Mouse (Mus musculus) cerebellum, adult 8-10 months (tissue): ENCODE results near the gene Epas1.
A peak's percentile ranks its signal among the peaks of the same experiment; 100 is the strongest.

ENCODE experiments used
- DNase-seq: peaks from one replicate; pipeline ENCODE4 v3.0.0; 2022

Epas1 gene

DNA sequence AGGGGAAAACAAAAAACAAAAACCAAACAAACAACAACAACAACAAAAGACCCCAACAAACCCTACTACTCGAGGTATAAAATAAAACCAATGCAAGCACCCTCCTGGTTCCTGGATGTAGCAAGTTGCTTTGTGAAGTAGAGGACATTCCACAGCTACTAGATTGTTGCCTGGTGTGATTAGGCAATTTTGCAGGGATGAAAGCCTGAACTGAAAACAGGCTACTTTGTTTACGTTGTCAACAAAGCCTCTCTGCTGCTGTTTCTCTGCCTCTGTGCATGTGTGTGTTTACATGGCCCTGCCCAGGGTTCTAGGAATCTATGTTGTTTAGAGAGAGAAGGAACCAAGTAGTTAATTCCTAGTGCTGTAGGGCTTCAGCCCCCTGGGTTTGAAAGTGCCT lies 4.1 kb downstream of the Epas1 start:
- DNase-seq, result no peak

- DNase-seq, result no peak
These were observed 8.4 kb downstream of the Epas1 start for GRCm38 (mm10) chr17:86761859-86762258.

- DNase-seq, result no peak
These were observed 9.2 kb downstream of the Epas1 start for GRCm38 (mm10) chr17:86762479-86763242.

GRCm38 (mm10) chr17:86765762-86766404 lies 12.4 kb downstream of the Epas1 start:
- no peak for DNase-seq

GRCm38 (mm10) chr17:86766412-86766811 lies 12.9 kb downstream of the Epas1 start:
- no peak for DNase-seq

DNA sequence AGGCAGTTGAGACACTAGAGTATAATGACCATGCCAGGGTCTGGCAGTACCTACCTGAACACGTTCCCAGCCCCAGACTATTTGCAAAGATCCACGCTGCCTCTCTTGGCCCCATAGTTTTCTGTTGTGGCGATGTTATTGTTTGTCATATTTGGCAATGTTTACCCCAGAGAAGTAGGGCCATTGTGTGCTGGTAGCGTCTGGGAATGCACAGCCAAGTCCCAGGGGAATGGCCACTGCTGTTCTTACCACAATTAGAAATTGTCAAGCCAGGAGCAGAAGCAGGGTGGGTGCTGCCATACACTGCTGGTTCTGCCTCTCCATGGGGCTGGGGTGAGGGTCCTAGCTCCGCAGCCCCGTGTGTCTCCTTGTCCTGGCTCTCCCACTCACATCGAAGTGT lies 15.1 kb downstream of the Epas1 start:
- no peak for DNase-seq

DNA sequence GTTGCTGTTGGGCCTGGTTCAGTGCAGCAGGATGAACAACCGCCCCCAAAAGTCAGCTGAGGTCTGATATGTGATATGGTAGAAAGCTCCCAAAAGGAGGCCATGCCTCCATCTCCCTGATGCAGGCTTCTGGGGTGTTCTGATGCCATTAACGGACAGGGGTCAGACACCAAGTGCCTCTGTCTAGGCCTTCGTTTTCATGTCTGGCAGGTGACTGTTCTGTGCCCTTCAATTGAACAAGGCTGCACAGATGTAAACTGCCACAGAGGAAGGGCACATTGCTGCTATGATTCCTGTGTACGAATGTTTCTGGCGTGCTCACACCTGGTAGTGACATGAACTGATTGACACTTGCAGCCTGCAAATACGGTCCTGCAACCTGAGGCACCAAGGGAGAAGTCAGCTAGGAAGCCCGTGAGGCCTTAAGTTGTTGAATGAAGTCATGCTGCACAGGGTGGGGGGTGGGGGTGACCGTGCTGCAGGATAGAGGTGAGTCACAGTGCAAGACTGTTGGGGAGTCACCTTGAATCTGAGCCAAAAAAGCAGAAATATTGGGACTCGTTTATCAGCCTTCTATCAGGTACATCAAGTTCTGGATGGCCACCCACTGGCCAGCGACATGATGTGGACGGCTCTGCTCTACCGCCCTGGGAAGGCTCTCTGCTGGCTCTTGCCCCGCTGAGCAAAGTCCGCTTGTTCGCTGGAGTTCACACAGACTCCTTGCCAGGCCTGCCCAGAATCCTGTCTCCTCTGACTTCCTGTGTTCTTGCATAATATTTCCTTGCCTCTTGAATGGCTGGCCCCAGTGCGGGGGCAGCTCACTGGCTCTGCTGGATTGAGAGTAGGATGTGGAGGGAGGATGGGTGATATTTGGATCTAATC lies 16.1 kb downstream of the Epas1 start:
- DNase-seq, result no peak

DNA sequence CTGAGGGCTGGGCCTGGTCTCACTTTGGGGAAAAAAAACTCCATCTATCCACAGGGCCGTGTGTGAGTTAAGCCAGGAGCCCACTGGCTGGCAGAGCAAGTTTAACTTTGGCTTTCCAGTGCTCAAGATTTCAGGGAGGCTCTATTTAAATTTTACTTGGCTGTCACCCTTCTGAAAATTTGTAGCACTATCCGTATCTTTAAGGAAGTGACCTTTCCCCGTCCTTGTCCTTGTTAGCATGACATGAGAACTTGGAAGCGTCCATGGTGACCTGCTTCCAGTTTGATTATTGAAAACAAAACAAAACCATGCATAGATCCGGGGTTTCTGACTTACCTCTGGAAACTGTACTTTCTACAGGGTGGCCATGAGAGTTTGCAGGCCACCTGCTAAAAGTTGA lies 17.3 kb downstream of the Epas1 start:
- no peak for DNase-seq

GRCm38 (mm10) chr17:86772035-86772434 lies 18.5 kb downstream of the Epas1 start:
- DNase-seq, result no peak

DNA sequence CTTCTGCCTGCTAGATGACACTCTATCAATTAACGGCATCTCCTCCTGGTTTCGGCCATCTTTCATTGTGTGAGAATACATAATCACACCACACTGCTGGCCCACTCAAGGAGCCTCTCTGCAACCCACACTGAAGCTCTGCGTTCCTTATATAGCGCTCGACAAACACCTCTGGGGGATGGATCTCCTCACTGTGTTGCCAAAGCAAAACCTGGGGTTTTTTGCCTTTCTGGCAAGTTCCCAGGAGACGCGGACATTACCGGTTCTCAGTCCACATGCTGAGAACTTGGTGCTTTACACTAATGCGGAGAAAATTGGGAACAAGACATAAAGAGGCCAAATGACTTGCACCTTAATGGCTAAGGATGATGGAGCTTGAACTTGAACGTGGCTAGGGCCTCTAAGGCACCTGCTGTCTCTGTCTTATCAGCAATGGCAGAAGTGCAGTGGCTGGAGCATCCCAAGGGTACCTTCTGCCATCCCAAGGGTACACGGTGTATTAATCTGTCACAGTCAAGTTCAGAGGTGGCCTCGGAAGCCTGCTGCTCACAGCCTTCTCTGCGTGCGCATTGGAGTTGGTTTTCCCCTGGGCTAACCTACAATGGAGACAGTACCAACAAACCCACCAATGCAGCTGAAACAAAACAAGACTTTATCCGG lies 19.6 kb downstream of the Epas1 start:
- no peak for DNase-seq

GRCm38 (mm10) chr17:86776538-86776937 lies 23.0 kb downstream of the Epas1 start:
- no peak for DNase-seq

GRCm38 (mm10) chr17:86778147-86778546 lies 24.6 kb downstream of the Epas1 start:
- DNase-seq, result no peak

DNA sequence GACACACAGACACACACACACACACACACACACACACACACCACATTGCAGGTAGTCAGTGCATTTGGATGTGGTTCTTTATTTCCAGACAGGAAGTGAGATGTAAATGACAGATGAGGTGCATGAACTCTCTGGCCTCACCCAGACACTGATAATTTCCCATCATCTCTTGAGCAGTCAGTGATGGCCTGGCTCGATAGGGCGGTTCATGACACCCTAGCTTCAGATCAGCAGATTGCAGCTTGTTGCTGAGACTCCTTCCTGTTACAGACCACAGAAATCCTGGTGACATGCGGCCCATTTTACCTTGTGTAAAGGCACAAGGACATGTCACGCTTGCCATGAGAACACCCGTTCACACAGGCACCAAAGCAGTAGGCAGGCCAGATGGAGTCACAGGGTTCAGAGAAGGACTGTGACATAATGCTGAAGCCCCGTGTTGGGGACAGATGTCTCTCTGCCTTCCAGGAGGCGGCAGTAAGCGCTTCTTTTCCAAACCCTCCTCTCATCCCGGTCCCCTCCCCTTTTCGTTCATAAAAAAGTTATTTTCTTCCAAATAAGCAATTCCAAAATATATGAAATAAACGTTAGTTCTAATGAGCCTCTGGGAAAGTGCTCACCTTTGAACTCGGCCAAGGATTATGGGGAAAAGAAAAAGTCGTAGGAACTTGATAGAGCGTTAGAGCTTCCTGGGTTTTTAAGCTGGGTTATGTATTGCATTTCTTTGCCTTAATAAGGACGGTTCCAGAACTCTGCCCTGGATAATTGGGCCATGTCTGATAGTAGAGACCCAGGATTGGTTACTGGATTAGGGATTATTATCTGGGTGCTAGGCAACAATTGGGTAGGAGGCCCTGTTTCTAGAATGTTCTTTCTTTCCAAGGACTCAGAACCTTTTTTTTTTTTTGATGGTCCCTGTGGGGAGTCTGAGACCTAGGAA lies 26.0 kb downstream of the Epas1 start:
- DNase-seq, result no peak

GRCm38 (mm10) chr17:86780708-86781318 lies 27.3 kb downstream of the Epas1 start:
- DNase-seq, result no peak

GRCm38 (mm10) chr17:86781755-86782400 lies 28.4 kb downstream of the Epas1 start:
- peak; percentile 41 for DNase-seq

- DNase-seq, result no peak
These were observed 31.0 kb downstream of the Epas1 start for GRCm38 (mm10) chr17:86784405-86784977.

DNA sequence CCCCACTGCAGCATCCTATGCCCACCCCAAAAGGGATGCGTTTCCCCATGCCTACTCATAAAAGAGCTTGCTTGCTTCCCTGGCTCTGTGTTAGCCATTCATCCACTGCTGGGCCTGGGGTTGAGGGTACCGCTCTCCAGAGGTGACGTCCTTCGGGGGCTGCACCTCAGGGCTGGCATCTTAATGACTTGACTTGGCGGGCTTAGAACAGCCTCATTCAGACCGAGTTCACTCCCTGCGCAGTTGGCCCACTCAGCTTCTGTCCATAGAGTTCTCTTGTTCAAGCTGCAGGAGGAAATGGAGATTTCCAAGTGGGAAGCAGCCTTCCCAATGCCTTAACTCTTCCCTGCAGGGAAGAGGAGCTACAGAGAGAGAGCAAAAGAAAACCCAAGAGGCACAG lies 32.1 kb downstream of the Epas1 start:
- DNase-seq, result no peak

- no peak for DNase-seq
These were observed 33.0 kb downstream of the Epas1 start for GRCm38 (mm10) chr17:86786496-86786895.

DNA sequence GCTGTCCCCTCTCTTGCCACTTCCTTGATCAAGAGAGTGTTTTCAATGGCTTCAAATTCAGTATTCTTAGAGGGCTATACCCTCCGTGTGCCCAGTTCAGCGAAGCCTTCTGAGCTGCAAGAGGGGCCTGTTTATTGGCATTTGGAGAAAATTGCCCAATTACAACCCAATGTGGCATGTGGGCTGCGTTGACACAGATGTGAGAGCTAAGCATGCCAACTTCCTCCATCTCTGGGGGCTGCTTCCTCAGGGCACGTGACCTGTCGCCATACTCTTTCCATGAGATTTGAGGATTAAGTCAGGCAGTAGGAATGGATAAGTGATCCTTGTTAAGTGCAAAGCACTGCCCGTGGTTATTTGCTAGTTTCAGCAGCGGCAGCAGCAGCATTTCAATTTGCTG lies 34.3 kb downstream of the Epas1 start:
- DNase-seq, result no peak

DNA sequence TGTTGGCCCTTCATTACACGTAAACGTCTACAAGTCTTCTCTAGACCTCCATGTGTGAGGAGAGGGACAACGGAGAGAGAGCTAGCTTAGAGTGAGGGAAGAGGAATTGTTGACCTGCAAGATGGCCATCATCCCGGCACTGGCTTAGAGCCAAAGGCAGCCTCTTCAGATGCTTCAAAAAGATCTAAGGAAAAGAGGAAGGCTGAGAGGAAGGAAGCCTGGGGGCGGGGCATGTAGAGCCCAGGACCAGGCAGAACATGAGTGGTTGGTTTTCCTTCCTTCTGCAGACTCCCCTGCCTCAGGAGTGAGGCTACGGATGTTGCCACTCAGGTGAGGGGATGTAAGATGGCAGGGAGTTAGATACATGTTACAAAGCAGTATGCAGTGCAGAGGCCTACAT lies 34.8 kb downstream of the Epas1 start:
- no peak for DNase-seq

DNA sequence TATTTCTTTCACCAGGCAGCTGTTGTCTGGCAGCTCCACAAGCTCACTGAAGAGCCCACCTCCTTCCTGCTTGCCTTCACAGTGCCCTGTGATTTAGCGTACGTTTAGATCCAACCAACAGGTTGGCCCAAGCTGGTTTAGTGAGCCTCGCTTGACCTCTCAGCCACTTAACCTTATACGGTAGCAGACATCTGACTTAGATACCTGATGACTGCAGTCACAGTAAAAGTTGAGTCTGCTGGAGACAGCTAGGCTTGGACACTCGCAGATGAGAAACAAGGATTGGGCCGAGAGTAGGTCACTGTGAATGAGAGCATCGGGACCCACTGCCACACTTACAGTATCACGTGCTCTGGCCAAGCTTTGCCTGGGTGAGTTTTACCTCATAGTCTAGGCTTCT lies 38.4 kb downstream of the Epas1 start:
- no peak for DNase-seq
